Mouse (Mus musculus): ENCODE data around the gene Sars. TPM values are rescaled to one million over a fixed set of nuclear protein-coding genes. Genes with fewer than 3 reads are reported as not detected.

The Sars gene
- polyA plus RNA-seq (2015; fragmentation: Nextera tagmentation; extraction: Ambion mirVana): 198 and 209 TPM in 2 replicates

GRCm38 (mm10) chr3:108444698-108445365, at the start of gene Sars:
Gene Sars (minus strand): TSS chr3:108445209.

DNA sequence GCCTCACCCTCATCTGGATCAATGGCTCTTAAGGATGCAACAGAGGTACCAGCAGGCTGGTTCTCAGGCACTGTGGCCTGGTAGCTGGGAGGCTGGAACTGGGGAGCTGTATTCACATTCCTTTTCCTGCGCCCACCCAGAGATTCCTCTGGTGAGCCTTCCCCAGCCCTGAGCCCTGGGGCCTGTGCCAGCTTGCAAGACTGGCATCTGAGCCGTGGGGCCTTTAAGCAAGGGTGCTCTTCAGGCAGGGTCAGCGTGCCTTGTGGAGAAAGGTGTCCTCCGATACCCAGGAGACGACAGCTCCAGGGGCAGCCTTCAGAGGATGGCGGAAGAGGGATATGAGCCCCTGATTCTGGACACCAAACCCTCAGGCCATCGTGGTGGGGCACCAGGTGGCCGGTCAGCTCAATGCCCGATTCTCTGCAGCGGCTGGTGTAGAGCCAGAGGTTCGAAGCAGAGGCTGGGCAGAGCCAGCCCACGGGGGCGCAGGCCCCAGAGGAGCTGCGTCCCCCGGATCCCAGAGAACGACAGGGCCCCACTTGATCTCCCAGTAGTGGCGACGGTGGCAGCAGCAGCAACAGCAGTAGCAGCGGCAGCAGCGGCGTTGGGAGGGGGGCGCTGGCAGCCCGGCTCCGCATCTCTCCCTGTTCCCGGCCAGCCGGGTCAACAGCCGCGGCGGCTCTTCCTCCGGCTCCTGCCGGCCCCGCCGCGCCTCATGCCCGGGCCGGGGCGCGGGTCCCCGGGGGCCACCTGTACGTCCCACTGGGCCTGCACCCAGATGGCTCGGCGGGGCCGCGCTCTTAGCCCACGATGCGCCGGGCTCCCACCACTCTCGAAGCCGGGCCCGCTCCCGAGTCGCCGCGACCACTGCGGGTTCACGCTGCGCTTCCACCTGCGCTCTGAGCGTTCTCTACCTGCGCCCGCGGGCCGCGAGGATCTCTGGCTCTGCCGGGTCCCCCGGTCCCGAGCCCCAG, 29.9 kb downstream of the Sars start, which contains the start of gene Celsr2:
Celsr2 (minus strand) TSS at position 696 of the 974 bp plus-strand sequence.

GRCm38 (mm10) chr3:108383485-108384354, 61.3 kb downstream of the Sars start, which contains the start of gene Psrc1:
Gene Psrc1 (plus strand): TSS chr3:108383839.

Other genes starting within 250 kb of the Sars start
- 2.4 and 2.7 TPM in 2 replicates for gene Cyb561d1, start 244.0 kb downstream of the Sars start, polyA plus RNA-seq (2015; fragmentation: Nextera tagmentation; extraction: Ambion mirVana)
- 12.6 and 13.1 TPM in 2 replicates for gene Atxn7l2, start 234.3 kb downstream of the Sars start, polyA plus RNA-seq (2015; fragmentation: Nextera tagmentation; extraction: Ambion mirVana)
- gene Sypl2, start 218.6 kb downstream of the Sars start, polyA plus RNA-seq (2015; fragmentation: Nextera tagmentation; extraction: Ambion mirVana): 0.45 and 0.62 TPM in 2 replicates
- gene Psma5, start 188.3 kb downstream of the Sars start, polyA plus RNA-seq (2015; fragmentation: Nextera tagmentation; extraction: Ambion mirVana): 236 and 243 TPM in 2 replicates
- 13.1 and 15.4 TPM in 2 replicates for gene Sort1, start 161.1 kb downstream of the Sars start, polyA plus RNA-seq (2015; fragmentation: Nextera tagmentation; extraction: Ambion mirVana)
- 0.15 and 0.18 TPM in 2 replicates for gene Mybphl, start 80.3 kb downstream of the Sars start, polyA plus RNA-seq (2015; fragmentation: Nextera tagmentation; extraction: Ambion mirVana)
- 4.7 and 5.3 TPM in 2 replicates for gene Psrc1, start 61.4 kb downstream of the Sars start, polyA plus RNA-seq (2015; fragmentation: Nextera tagmentation; extraction: Ambion mirVana)
- 36.1 and 38.5 TPM in 2 replicates for gene Celsr2, start 29.7 kb downstream of the Sars start, polyA plus RNA-seq (2015; fragmentation: Nextera tagmentation; extraction: Ambion mirVana)
- 1.1 and 1.8 TPM in 2 replicates for gene 1700013F07Rik, start 88.9 kb upstream of the Sars start, polyA plus RNA-seq (2015; fragmentation: Nextera tagmentation; extraction: Ambion mirVana)
- 21.6 TPM in 2 replicates for gene 5330417C22Rik, start 91.3 kb upstream of the Sars start, polyA plus RNA-seq (2015; fragmentation: Nextera tagmentation; extraction: Ambion mirVana)
- gene Tmem167b, start 117.3 kb upstream of the Sars start, polyA plus RNA-seq (2015; fragmentation: Nextera tagmentation; extraction: Ambion mirVana): 33.4 and 36.0 TPM in 2 replicates
- 36.2 and 41.1 TPM in 2 replicates for gene Taf13, start 126.5 kb upstream of the Sars start, polyA plus RNA-seq (2015; fragmentation: Nextera tagmentation; extraction: Ambion mirVana)
- 61.6 and 66.7 TPM in 2 replicates for gene Wdr47, start 146.1 kb upstream of the Sars start, polyA plus RNA-seq (2015; fragmentation: Nextera tagmentation; extraction: Ambion mirVana)
- gene Clcc1, start 208.7 kb upstream of the Sars start, polyA plus RNA-seq (2015; fragmentation: Nextera tagmentation; extraction: Ambion mirVana): 39.7 and 44.1 TPM in 2 replicates